Mouse (Mus musculus) CD4-positive, CD25-positive, alpha-beta regulatory T cell, adult 4 months (primary cell): ENCODE results near the gene Dmxl2. TPM values are rescaled to one million over a fixed set of nuclear protein-coding genes. Genes with fewer than 3 reads are reported as not detected.

Source experiments
- ATAC-seq: one replicate; pipeline ENCODE4 v1.8.0; 2017
- polyA plus RNA-seq, 2 experiments: library from polyadenylated mRNA; unstranded; fragments of 100-300 nt; shearing (Covaris generic); gene quantifications; one replicate each; pipeline ENCODE4 v1.2.1; 2017

Gene Dmxl2
- polyA plus RNA-seq, 2 experiments from 2014 or later: 0.62 TPM; not detected in 1

DNA sequence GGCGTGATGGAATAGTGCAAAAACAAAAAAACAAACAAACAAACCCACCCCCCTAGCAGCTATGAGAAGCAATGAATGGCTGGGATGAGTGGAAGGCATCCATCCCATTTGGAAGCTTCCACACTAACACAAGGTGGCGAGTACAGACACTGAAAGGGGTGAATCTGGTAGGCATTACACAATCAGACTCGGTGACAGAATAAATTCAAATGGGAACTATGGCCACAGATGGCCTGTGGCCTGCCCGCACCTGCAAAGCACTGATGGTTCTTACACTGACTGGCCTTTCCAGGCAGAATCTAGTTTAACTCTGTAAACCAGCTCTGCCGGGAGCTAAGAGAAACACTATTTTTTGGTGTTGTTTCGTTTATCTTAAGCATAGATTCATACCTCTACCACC is 2.1 kb downstream of the Dmxl2 start:
- ATAC-seq: no peak

DNA sequence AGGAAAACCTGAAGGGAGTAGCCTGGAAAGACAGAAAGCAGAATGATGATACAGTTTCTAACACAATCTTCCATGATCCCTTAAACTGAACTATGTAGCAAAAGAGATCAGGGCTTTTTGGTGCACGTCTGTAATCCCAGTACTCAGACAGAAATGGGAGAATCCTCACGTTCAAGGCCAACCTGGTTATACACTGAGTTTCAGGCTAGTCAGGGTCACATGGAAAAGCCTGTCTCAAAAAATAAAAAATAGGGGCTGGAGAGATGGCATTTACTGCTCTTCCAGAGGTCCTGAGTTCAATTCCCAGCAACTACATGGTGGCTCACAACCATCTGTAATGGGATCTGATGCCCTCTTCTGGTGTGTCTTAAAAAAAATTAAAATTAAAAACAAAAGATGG is 11.0 kb downstream of the Dmxl2 start:
- ATAC-seq: no peak

DNA sequence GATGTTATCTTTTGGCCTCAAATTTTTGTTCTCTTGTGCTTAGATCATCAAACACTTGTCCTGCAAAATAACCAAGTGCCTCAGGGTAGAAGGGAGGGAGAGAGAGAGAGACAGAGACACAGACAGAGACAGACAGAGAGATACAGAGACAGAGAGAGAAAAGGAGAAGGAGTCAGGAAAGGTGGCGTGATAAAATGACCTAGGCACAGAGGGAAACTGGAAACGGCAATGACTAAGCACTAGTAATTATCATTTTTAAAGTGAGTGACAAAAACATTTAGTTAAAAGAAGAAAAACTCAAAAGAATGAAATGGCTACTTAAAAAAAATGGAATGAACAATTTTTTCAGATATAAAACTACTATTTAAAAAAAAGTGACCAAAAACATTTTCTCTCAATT is 11.8 kb downstream of the Dmxl2 start:
- no peak for ATAC-seq

DNA sequence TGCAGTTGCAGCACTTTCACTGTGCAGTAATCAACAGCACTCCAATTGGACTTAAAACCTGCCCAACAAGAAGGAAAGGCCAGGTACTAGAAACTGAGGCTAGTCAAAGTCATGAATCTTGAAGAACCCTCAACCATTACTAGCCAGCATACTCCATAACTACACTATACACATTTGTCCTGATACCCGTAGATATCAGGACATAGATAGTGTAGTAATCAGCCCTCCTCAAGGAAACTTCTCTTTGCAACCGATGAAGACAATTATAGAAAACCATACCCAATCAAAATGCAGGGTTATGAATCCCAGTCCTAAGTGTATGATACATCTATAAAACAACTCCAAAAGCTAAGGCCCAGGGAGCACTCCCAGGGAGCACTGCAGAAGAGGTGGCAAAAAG is 16.5 kb downstream of the Dmxl2 start:
- ATAC-seq: no peak

DNA sequence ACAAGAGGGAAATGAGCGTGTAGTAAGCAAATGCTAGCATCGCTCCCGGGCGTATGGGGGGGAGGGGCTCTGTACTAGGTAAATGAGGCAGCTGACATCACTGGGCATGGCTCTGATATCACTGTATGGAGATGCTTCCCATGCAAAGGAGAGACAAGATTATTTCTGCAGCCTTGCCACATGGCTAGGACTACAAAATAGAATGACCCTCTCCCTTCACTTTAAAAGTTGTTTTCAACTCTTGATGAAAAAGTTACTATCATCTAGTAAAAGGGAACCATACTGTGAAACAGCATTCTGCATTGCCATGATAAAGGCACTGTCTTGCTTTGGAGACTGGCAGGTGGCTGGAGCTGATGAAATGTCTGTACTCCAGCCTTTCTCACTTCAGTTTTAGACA is 18.2 kb downstream of the Dmxl2 start:
- ATAC-seq: no peak

DNA sequence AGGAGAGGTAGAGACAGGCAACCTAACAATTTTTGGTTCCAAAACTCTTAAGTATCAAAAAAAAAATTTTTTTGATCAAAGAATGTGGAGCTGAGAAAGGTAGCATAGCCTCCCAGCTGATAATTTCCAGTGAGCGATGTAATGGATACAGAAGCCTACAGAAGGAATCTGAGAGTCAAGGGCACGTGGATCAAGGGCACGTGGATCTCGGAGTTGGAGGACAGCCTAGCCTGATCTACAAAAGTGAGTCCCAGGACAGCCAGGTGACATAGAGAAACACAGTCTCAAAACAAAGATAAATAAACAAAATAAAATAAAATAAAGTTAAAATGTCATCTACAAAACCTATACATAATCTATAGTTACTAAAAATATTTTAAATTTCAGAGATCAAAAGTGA is 18.7 kb downstream of the Dmxl2 start:
- ATAC-seq: no peak

DNA sequence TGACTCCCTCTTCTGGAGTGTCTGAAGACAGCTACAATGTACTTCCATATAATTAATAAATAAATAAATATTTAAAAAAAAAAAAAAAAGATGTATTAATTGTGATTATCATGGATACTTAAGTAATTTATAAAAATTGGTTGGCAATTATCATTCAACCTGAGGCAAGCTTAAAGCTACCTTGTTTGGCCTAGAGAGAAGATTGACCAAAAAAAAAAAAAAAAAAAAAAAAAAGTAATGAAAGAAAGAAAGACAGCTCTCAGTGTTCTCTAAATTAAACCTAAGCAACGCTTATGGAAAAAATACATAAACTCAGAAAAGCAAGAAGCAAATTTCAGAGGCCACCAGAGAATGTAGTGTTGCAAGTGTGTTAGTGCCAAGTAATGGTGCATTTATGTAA is 22.4 kb downstream of the Dmxl2 start:
- ATAC-seq: no peak

DNA sequence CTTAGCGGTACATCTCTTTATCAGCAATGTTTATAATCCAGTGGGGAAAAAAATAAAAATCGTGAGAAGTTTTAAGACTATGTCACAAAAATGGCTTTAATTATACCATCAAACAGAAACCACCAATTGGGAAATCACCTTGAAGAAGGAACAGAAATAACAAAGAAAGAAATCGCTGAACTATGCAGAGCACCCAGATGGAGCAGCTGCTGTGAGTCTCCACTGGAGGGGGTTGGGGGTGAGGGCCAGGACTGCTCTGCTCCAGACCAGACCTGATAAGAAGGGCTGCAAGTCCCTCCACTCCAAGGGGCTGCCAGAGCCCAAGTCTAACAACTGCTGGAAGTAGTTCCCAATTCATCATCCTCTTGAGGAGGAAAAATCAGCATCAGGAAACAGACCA is 23.3 kb downstream of the Dmxl2 start:
- ATAC-seq: no peak

DNA sequence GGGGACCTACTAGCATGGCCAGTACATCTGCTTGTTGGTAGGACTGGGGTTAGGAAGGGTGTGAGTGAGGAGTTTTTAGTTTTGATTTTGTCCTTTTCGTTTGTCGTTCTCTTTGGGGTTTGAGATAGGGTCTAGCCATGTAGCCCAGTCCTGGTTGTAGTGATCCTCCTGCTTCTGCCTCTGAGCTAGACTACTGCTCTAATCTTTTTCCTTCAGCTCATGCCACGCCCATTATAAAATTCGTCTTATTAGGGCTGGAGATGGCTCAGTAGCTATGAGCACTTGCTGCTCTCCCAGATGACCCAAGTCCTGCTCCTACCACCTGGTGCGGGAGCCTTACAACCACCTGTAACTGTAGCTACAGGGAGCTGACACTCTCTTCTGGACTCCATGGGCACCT is 26.9 kb downstream of the Dmxl2 start:
- ATAC-seq: no peak

DNA sequence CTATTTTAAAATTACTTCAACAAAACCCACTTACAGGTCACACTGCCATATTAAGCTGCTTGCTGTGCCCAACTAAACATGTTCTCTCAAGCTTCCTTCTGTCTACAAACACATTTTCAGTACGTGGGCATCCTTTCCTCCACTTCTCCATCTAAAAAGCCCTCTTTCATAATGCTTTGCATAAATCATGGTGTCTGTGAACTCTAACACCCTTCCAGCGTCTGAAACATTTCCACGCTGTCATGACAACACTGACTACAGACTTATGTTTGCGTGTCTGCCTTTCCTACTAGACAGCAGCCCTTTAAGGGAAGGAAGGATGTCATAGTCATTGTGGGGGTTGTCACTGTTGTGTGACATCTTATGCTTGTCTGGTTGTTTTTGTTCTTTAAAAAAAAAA is 27.4 kb downstream of the Dmxl2 start:
- no peak for ATAC-seq

DNA sequence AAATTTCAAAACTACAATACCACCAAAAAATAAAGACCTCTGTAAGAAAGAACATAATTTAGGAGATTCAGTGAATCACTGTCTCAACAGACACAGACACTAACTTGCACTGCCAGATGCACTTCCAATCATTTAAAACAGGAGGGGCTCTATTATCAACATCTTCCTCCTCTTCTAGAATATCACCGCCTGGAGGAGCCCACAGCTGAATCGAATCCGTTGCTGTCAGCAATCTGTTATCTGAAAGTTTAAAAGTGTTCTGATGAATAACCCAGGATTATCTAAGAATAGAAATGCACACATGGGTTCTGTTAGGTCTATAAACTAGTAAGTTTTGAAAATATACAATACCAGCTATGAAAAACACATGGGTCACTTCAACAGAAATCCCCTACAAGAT is 28.6 kb downstream of the Dmxl2 start:
- no peak for ATAC-seq

DNA sequence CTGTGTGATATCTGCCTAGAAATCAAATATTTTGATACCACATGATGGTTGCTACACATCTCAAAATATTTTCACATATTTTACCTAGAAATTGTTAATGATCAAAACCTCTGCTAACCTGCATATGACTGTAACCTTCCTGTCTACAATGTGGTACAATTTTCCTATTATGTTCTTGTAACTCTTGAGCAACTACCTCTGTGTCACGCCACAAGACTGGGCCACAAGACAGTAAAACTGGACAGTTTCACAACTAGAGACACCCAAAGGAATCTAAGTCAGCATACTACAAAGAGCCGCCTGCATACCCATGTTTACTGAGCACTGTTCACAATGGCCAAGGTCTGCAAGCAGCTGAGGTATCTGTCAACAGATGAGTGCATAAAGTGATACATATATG is 32.1 kb downstream of the Dmxl2 start:
- no peak for ATAC-seq

DNA sequence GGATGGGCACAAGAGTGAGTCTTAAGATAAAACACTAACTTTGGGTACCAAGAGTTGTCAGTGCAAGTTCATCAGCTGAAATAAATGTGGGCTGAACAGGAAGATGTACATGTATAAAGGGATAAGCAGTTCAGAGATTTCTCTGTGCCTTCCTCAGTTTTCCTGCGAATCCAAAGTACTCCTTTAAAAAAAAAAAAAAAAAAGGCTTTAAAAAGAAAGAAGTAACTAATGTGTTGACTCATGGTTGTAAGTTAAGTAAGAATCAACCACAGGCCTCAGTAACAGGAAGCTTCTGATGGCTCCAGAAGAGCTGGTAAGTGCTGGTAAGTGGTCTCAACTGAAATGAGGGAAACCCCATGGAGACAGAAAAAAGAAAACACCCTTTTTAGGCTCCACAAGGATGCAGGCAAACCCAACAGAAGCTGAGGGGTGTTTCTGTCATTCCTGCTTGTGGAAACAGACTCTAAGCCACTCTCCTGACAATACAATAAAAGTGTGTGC is 33.9 kb downstream of the Dmxl2 start:
- ATAC-seq: no peak

DNA sequence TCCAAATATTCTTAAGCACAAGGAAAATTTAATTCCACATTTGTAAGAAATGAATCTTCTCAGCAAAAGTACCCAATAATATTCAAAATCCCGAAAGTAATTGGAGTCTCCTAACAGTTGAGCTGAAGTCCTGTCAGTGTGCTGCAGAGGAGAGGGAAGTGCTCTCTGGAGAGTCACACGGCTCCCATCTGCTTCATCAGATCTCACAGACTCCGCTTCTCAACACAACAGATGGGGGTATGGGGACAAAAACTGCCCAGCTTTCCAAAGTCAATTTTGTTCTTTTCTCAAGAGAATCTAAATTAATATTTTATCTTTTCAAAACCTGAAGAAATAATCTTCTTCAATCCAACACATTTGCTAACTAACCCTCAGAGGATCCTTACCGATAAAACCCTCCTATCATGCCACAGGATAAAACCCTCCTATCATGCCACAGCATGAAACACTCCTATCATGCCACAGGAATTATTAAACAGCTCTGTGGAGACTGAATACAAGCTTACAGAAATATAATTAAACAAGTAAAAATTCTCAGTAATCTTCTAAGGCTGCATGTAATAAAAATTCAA is 37.9 kb downstream of the Dmxl2 start:
- no peak for ATAC-seq

DNA sequence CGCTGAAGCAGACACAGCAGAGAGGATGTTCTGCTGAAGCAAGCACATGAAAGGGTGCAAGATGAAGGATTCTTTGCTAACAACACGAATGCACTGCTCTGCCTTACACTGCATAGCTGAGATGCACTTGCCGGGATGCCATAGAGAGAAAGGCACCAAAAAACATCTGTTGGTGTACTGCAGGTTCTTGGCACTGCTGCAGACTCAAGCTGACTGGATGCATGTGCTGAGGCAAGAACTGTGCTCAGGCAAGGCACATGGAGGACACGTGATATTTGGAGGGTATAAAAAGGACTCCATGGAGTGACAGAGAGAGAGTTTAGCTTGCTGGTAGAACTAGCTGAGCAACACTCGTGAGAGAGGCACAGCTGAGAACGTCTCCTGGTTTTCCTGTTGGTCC is 62.4 kb downstream of the Dmxl2 start:
- ATAC-seq: no peak

DNA sequence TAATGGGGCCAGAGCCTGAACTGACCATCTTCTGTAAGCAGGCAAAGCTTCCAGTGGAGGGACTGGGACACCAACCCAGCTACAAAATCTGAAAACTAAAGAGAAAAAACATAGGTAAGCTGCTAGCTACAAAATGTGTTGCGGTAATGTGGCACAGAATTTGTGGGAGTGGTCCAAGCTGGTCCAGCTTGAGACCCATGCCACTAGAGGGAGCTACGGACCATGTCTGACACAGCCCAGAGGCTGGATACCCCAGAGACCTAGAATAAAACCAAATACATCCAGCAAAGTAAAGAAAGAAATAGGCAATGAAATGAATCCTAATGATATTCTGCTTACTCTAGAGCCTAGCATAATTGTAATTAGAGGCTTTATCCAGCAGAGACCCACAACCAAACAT is 63.2 kb downstream of the Dmxl2 start:
- no peak for ATAC-seq

DNA sequence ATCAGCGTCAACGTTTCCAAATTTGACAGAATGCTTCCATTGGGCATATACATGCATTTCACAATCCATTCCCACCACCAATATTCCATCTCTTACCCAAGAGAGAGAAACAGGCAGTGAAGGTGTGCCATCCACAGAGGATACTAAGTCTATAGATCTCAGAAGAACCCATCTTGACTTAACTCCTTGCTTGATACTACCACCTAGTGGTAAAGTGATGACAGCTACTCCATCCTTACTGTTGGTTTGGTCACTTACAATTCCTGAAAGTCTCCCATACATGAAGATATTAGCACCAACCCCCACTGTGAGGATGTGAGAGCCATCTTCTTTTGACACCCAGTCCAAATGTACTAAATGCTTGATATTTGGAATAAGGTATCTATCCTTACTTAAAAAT is 85.2 kb downstream of the Dmxl2 start:
- ATAC-seq: no peak

DNA sequence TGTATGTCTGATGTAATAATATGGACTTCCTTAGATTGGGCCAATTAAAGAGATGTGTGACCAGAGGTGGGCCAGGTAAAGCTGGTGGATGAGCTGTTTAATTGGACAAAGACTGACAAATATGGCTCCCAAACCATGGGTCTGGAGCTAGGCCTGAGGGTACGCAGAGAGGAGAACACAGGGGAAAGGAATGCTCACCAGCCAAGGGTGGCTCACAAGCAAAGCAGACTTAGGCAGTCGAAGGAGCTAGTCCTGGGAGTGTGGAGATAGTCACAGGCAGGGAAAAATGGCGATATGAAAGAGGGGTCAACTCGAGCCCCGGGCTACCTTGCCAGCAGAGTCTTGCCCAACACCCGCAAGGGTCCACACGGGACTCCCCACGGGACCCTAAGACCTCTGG is 144.7 kb downstream of the Dmxl2 start:
- ATAC-seq: no peak

DNA sequence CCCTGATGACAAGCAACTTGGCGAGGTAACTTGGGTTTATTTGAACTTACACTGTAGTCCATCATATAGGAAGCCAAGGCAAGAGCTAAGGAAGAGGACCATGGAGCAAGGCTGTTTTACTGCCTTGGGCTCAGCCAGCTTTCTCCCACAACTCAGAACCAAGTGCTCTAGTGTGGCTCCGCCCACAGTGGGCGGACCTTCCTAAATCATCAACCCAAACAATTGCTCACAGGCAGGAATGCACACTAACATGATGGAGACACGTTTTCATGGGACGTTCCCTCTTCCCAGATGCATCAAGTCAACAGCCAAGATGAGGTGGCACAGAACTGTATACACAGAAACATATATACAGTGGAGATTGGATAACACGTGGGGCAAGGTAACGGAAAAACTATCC is 159.4 kb downstream of the Dmxl2 start:
- ATAC-seq: no peak

DNA sequence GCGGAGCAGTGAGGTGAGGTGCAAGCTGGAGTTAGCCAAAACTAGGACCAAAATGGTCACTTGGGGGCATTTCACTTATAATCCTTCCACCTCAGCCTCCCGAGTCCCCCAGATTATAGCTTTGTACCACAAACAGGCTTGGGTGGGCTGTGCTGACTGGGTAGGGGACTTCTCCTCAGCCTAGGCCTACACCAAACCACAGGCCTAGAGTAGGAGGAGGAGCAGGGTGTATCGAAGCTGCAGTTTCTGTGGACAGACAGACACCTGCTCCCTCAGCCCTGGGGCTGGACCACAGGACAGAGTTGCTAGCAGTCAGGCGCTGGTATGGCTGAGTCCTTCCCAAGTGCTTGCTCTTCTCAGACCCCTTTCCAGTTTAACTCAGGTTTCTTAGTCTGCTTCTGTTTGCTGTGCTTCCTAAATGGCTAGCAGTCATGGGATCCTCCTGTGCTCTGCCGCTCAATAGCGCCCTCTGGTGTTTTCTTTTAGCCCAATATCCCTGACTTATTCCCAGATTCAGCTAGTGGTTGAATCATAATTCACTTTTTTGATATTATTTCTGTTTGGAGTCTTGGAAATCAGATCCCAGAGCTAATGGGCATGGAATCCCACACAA is 164.8 kb downstream of the Dmxl2 start:
- ATAC-seq: no peak

DNA sequence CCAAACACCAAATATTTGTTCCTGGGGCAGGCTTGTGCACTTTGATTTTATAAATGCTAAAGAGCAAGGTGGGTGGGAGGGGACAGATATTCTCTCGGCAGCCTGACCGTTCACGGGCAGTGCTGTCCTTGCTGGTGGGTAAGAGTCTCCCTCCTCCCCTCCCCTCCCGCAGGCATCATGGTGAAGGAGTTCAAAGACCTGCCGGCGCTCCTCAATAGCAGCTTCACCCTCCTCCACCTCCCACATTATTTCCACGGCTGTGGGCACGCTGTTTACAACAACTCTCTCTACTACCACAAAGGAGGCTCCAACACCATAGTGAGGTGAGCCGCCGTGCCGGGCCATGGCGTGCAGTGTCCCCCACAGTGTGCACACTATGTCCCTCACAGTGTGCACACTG is 165.8 kb downstream of the Dmxl2 start:
- no peak for ATAC-seq

DNA sequence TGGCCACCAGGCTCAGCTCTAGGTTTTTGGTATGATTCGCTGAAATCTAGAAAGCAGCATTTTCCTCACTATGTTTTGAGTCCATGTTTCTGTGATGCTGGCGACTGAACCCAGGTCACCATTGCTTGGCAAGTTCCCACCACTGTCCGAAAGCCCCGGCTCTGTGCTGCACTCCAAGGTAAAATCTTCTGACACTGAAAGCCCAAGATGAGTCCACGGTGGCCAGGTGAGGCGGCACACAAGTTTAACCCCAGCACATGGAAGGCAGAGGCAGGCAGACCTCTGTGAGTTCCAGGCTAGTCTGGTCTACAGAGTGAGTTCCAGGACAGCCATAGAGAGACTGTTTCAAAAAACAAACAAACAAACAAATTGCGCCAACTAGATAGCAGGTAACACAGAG is 172.2 kb downstream of the Dmxl2 start:
- ATAC-seq: no peak

DNA sequence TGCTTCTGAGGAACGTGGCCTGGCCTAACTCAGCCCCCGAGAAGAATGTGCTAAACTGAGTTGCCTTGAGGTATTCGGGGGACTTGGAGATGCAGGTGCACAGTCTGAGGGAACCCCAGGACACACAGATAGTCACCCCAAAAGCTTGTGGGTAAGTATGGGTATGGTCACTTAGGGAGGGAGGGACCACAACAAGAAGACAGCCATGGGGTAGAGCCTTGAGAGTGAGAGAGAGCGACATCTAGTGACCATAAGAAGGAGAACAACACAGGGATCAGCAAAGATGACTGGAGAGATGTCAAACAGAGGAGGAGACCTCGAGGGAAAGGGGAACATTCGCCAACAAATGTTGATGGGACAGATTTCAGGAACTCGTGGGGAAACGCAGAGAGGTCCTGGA is 178.0 kb downstream of the Dmxl2 start:
- no peak for ATAC-seq

DNA sequence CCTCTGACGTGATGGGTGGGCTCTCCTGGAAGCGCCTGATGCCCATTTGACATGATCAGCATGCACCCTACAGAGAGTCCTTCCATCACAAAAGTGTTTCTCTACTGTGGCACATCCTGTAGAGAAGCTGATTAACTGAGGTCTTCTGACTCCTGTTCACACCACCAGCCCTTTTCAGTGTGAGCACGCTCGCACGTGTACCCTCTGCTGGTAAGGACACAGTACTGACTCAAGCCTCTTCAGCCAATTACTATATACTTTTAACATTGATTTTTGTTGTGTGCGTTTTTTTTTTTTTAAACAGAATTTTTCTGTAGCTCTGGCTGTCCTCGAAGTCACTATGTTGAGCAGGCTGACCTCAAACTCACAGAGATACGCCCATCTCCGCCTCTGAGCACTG is 185.1 kb downstream of the Dmxl2 start:
- no peak for ATAC-seq
